Mouse (Mus musculus) gastrocnemius, postnatal 10 days (tissue): ENCODE results near the gene Evl. TPM values are rescaled to one million over a fixed set of nuclear protein-coding genes. Genes with fewer than 3 reads are reported as not detected.
"Not testable (repeated sequence)": the region's sequence is repeated elsewhere in the genome, so short reads cannot be mapped to it uniquely, and the experiment has no call there.

Experiments
- DNase-seq: peaks from one replicate; pipeline ENCODE4 v3.0.0; 2021; ENCODE audit warnings: mixed read lengths
- long read RNA-seq, 2 experiments: library from polyadenylated mRNA; stranded (forward); transcript quantifications; one replicate each; pipeline ENCODE4 v2.0.0; 2021
- total RNA-seq, 2 experiments: library from RNA; stranded (reverse); gene quantifications; 2 replicates each; pipeline ENCODE4 v1.2.3; 2021

The Evl gene
- 10 to 100 TPM; 46.3 to 55.1 TPM for total RNA-seq
- long read RNA-seq, experiment 1, transcript Evl-201 (14 exons, 2,180 nt) = major isoform, 13 of 25 reads
- long read RNA-seq, experiment 1, transcript Evl-202 (13 exons, 2,121 nt) = minor isoform, 5 of 25 reads
- long read RNA-seq, experiment 1, partial matches to known transcripts = 3 of 25 reads
- long read RNA-seq, experiment 1, other reads (novel, unspliced or antisense) = 4 of 25 reads
- long read RNA-seq, experiment 2, transcript Evl-202 (13 exons, 2,121 nt) = minor isoform, 5 of 23 reads
- long read RNA-seq, experiment 2, transcript Evl-201 (14 exons, 2,180 nt) = major isoform, 12 of 23 reads
- long read RNA-seq, experiment 2, partial matches to known transcripts = 1 of 23 reads
- long read RNA-seq, experiment 2, other reads (novel, unspliced or antisense) = 5 of 23 reads

DNA sequence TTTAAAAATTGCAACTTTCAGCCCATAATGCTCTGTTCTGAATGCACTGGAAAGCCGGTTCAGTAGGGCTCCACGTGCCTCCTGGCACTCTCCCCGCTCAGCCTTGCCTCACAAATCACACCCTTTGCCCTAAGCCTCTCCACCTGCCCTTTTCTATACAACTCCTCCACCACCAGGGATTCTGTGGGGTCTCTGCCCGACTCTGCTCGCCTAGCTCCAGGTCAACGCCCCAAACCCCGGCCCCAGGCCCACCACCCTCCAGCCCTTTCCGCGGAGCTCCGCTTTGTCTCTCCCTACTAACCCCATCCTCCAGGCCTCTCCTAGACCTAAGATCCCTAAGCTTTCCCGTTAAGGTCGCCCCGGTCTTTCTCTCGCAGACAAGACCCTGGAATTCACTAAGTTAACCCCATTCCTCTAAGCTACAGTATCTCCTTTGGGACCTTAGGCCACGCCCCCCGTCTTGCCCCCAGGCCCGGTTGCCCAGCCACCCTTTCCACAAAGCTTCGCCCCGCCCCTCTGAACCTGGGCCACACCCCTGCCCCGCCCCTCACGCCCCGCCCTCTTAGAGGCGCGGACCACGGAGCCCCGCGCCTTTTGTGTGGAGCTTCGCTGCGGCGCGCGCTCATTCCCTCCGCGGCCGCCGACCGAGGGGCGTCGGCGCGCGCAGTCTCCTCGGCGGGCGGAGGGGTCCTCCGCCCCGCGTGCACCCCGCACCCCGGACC lies at the start of gene Evl:
TSS of gene Evl (plus strand) at position 601 of the 722 bp plus-strand sequence.
- DNase-seq = peak; percentile 86

DNA sequence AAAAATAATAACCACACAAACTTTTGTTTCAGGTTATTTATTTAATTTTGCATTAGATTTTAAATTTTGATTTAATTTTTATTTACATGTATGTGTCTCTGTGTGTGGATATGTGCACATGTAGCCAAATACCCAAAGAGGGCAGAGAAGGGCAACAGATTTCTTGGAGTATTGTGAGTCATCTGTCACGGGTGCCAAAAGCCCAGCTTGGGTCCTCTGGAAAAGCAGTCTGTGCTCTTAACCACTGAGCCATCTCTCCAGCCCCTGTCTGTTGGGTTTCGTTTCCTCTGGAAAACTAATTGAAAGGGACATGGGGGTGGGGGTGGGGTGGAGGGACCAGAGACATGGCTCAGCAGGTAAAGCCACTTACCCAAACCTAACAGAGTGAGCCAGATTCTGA lies 48.7 kb upstream of the Evl start:
- DNase-seq = no peak

DNA sequence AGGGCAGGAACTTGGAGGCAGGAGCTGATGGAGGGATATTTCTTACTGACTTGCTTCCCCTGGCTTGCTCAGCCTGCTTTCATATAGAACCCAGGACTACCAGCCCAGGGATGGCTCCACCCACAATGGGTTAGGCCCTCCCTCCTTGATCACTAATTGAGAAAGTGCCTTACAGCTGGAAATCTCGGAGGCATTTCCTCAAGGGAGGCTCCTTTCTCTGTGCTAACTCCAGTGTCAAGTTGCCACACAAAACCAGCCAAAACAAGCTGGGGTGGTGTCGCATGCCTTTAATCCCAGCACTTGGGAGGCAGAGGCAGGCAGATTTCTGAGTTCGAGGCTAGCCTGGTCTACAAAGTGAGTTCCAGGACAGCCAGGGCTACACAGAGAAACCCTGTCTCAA lies 47.5 kb upstream of the Evl start:
- DNase-seq = not testable (repeated sequence)

DNA sequence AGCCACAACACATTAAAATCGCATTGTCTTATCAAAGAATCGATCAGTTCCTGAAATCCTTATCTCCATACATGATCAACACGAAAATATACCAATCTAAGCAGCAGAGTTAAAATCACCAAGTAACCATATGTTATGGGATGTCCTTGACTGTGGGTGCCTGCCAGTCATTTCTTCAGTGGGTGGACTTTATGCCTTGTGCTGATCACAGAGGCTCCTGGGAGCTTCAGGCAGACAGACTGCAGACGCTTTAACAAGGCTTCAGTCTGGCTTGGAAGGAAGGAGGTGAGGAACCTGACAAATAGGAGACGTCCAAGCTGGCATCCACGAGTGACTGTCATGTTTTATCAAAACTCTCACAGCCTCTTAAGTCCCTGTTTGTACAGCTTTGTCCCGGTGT lies 43.9 kb upstream of the Evl start:
- DNase-seq = no peak

DNA sequence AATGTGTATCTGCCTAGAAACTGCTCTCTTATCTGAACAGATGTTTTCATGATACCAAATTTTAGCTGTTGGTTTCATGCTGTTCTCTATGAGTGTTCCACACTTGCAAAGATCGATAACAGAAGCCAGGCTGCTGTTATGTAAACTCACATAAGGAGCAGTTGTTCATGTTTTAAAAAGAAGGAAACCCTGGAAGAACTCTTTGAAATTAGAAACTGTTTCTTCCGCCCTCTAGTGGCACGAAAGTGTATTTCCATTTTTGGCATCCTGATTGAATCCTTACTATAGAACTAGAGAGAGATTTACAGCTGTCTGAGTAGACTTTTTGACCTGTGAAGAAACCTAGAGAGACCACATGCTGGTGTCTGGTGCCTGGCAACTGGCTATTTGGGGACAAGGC lies 43.5 kb upstream of the Evl start:
- no peak for DNase-seq

DNA sequence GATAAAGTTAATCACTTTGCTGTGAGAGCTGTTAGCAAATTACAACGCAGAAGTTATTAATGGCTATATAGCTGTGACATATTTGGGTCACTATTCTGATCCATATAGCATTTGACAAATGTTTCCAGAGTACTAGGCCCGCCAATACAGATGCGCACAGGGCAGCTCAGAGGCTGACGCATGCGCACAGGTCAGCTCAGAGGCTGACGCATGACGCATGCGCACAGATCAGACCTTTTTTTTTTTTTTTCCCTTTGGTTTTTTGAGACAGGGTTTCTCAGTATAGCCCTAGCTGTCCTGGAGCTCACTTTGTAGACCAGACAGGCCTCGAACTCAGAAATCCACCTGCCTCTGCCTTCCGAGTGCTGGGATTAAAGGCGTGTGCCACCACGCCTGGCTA lies 39.1 kb upstream of the Evl start:
- no peak for DNase-seq

DNA sequence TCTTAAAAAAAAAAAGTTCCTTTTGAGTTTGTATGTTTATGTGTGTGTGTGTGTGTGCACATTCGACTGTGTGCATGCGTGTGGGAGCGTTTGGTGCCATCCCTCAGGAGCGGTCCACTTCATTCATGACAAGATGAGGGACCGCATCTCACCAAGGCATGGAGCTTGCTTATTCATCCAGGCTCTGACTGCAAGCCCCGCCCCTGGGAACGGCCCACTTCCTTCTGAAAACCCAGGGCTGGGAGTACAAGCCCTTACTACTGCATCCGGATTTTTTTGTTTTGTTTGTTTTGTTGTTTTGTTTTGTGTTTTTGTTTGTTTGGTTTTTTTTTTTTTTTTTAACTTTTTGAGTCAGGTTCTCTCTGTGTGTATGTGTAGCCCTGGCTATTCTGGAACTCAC lies 35.1 kb upstream of the Evl start:
- no peak for DNase-seq

DNA sequence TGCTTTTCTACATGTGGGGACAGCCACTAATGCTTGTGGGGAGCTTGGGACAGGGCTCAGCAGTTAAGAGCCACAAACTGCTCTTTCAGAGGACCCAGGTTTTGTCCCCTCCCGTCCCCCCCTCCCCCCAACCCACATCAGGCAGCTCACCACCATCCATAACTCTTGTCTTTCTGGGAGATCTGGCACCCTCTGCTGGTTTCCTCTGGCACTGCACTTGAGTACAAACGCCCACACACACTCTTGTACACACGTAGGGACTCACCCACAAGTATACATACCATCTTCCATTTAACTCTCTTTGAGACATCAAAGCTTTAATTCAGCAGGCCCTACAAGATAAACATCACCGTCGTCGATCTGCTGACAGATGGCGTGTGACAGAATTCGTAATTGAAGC lies 25.3 kb upstream of the Evl start:
- DNase-seq = peak; percentile 35

DNA sequence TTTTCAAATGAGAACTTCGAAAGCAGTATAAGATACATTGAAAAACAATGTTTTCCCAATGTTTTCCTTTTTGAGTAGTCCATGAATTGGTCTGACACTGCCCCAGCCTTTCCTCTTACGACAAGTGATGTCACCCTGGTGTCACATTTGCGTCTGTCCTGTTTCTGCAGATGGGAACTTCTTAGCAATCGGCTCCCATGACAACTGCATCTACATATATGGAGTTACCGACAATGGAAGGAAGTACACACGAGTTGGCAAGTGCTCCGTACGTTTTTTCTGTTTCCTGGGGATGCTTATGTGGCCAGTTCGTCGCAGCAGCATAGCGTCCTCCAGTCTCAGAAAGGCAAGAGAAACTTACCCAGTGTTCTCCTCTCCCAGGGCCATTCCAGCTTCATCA lies 20.0 kb upstream of the Evl start:
- DNase-seq = no peak

DNA sequence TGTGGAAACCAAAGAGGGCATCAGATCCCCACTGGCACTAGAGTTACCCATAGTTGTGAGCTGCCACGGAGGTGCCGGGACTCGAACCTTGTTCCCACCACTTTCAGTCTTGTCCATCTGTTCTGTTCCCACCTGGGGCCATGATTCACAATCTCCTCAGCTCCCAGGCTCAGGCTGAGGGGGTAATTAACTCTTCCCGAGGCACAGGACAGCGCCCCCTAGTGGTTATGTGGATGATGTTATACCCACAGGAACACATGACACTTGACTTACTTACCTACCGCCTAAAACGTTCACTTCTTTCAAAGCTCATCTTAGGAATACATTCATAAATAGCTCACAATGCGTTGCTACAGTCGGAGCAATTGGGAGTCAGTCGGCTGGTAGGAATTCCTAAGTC lies 18.1 kb upstream of the Evl start:
- no peak for DNase-seq

DNA sequence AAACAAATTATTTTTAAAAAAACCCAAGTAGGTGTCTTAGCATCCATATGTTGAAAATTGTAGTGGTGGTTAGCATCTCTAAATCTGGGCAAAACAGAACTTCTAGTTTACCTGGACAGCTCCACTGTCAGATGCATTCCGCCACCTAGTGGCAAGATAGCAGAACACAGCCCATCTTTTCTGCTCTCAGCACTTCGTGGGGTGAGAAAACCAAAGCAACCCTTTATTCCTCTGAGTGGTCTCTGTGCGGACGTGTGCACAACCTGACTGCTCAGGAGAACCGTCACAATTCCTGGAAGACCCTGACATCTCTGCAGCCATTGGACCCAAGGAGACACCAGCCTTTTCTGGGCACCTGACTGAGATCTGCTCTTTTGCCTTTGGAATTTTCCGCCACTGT lies 13.4 kb upstream of the Evl start:
- DNase-seq = no peak

DNA sequence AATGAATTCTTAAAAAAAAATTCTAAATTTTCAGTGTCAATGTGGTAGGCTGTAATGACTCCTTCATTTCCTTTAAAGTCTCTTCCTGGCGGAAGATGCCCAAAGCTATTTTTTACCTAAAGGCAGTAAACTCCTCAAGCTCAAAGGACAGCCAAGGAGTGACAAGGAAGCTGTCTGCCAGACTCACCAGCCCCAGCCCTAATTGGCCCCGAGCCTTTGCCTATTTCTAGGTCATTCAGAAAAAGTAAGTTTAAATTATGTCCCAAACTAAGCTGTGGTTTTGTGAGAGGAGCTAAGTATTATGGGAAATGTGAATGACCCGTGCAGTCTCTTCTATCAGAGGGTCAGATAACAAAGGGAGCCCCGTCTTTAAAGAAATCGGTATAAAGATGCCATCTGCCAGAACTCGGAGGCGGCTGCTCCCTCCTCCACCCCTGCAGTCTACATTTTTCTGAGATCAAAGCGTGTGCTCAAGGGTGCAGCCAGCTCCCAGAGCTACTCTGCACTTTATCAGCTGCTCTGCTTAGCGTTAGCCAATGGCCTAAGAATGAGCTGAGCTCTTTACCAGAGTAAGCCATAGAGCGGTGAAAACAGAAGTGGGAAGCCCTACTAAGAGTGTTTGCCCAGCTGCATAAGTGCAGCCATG lies 7.9 kb upstream of the Evl start:
- no peak for DNase-seq

DNA sequence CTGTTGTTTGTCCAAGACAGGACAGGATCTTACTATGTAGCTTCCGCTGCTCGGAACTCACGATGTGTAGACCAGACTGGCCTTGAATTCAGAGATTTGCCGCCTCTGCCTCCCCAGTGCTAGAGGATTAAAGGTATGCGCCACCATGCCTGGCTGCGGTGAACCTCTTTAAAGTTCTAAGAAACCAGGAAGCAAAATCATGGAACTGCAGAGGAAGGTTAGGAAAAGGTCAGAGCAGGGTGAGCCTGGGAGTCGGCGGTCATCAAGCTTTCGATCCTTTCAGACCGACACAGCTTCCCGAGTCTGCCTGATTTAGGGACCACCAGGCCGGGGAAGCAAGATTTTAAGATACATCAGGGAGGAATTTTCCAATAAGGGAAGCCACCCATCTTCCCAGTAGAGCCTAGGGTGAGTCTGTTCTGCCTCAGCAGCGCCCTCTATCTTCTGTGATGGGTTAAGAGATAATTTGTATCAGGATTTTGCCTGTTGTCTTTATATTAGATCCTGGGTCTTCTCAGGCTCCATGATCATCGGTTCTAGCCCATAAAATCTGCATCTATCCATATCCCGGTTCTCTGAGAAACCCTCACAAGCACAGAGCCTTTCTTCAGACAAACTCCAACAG lies 7.2 kb upstream of the Evl start:
- DNase-seq = no peak

DNA sequence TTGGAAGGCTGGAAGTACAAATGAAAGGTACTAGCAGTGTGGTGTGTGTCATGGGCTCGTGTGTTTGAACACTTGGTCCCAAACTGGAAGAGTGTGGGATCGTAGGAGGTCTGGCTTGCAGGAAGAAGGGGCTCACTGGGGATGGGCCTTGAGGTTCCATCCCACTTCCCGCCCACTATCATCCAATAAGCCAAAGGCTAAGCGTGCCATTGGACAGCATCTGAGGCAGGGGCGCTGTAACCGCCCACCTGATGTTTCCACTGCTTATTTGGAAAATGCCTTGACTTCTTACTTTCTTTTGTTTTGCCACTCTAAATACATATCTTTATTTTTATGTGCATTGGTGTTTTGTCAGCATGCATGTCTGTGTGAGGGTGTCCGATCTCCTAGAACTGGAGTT lies 2.8 kb upstream of the Evl start:
- no peak for DNase-seq

DNA sequence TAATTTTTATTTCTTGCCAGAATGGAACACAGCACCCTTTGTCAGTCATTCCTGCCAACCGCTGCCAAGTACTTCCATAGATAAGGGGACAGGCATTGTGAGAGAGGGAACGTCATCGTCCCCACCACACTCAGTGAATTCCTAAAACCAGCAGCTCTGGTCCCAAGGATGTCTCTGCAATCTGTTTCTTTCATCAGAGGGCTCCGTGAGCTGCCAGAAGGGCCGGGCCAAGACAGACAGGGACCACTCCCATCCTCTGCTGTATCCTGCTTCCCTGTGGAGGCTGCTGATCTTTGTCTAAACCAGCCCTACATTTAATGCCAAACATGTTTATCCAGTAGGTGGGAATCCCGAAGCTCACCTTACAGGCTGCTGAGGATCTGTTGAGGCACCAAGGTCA lies 1.4 kb upstream of the Evl start:
- no peak for DNase-seq

DNA sequence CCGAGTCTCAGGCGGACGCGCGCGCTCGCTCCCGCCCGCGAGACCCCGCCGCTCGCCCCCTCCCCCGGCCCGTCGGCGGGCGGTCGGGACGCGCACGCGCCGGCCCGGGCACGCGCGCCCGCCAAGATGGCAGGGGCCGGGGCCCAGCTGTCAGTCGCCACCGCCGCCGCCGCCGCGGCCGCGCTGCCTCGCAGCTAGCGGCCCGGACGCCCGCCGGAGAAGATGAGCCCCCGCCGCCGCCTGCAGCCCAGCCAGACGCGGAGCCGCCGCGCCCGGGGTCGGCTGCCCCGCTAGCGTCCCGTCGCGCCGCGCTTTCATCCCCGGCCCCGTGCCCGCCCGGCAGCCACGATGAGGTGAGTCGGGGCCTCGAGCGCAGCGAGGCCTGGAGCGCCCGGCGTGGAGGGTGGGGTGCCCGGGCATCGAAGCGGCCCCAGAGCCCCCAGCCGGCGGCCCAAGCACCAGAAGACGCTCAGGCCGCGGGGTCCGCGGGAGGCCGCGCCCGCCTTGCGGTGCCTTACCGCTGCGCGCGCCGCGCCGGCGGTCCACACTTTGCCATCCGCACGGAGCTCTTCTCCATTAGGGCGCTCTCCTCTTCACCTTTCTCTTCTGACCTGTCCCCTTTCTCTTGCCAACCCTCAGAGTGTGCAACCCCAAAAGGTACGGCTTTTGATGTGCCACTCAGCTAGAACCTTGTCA lies 489 bp downstream of the Evl start:
- peak; percentile 53 for DNase-seq

DNA sequence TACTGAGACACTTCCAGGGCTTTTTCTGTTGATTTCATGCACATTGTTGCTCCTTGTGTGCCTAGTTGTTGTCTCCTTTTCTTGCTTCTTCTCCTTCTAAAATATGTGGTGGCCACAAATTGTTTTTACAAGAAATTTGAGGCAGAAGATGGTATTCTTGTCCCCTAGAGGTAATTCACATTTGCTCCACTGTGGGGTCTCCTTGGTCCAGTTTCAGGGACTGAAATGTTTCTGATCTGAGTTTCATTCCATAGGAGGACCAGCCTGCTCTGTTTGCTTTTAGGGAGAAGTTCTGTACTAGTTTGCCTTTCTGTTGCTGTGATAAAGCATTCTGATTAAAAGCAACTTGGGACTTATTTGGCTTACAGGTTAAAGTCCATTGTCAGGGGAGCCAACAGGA lies 3.7 kb downstream of the Evl start:
- DNase-seq = no peak

DNA sequence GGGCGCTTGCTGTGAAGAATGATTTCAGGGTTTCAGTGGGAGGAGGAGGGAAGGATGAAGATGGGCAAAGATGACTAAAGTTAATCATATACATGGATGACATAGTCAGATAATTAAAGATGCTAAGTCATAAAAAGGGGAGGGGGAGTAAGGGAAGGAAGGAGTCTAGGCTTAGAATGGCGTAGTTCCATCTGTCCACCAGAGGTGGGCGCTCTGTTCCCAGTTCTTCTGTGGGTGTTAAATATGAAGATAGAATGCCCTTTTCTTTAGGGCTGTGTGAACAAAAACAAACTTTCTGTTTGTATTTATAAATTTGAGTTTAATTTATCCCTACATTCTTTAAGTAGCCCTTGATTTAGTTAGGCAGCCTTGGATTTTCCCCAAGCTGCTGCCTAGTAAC lies 8.7 kb downstream of the Evl start:
- peak; percentile 20 for DNase-seq

DNA sequence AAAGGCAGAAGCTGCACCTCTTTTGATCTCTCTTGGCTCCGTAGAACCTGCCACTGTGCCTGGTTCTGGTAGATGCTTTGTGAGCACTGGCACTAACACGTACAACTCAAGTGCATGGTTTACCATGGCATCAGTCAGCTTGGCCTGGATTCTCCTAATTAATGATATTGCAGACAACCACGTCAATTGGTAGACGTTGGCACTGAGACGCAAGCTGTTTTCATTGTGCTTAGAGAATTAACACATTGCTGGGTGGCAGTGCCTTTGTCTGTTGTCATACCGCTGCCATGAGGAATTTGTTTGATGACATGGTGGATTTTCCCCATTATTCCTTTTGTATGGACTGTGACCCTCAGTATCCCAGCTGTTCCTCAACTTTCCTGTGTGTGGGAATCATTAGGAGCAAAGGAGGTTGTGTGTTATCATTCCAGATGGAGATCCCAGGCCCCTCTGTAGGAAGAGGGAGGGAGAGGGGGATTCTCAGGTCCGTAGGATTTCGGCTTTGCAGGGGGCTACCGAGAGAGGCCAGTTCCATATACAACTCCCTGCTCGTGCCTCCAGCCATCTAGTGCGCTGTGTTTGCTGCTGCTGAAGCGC lies 10.5 kb downstream of the Evl start:
- DNase-seq = no peak

DNA sequence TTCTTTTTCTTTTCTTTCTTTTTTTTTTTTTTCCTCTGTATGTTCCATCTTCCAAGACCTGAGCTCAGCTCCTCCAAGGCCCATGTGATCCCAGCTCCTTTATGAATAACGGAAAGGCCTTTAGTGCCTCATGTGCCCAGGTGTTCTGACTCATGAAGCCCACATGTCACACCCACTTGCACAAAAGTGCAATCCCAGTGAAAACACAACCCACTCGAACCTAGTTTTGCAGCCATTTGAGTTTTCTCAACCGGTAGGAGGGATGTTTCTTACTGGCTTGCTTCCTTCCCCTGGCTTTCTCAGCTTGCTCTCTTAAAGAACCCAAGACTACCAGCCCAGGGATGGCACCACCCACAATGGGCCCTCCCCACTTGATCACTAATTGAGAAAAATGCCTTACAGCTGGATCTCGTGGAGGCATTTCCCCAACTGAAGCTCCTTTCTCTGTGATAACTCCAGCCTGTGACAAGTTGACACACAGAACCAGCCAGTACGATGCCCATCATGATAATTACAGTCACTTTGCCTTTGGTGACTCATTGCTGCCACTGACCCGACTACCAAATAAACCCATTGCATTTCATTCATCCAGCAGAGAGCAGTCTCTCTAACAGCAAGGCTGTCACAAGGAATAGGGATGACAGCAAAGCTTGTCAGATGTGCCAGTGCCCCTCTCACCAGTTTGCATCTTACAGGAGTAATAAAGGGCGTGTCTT lies 24.8 kb downstream of the Evl start:
- DNase-seq = no peak

DNA sequence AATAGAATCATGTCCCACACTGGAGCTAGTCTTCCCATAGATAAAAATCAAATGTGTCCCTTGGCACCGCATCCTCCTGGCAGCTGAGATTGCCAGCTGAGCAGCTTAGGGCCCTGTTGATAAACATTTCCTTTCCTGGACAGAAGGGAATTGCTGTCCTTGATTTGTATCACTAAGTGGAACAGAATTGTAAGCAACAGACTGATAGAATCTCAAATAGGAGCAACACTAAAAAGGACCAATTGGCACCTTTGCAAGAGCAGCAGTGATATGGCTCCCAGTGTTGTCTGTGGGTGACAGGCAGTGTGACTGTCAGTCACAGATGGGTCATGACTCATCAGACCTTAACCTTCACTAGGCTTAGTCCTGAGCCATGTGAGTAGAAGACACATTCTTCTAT lies 29.3 kb downstream of the Evl start:
- DNase-seq = no peak
